Mouse (Mus musculus): ENCODE data around the gene Ess2. TPM values are rescaled to one million over a fixed set of nuclear protein-coding genes. Genes with fewer than 3 reads are reported as not detected.
"Not testable (repeated sequence)": the region's sequence is repeated elsewhere in the genome, so short reads cannot be mapped to it uniquely, and the experiment has no call there.

Gene Ess2
- 10 to 100 TPM; 33.0 to 33.6 TPM for total RNA-seq (2021)
- long read RNA-seq, experiment 1, transcript Ess2-201 (10 exons, 2,821 nt): major isoform, 10 of 30 reads
- long read RNA-seq, experiment 1, transcript Ess2-205 (10 exons, 2,785 nt): minor isoform, 8 of 30 reads
- long read RNA-seq, experiment 1, partial matches to known transcripts: 5 of 30 reads
- long read RNA-seq, experiment 1, other reads (novel, unspliced or antisense): 7 of 30 reads
- long read RNA-seq, experiment 2, transcript Ess2-201 (10 exons, 2,821 nt): major isoform, 29 of 62 reads
- long read RNA-seq, experiment 2, transcript Ess2-205 (10 exons, 2,785 nt): minor isoform, 11 of 62 reads
- long read RNA-seq, experiment 2, partial matches to known transcripts: 10 of 62 reads
- long read RNA-seq, experiment 2, other reads (novel, unspliced or antisense): 12 of 62 reads

GRCm38 (mm10) chr16:17911052-17911595, at the start of gene Ess2:
Gene Ess2, minus strand, starts transcription at chr16:17911348.
- peak; percentile 57 to 79 for DNase-seq (ENCODE audit: low spot score in 2 of 2)

GRCm38 (mm10) chr16:17956052-17956638, 45.0 kb upstream of the Ess2 start:
- DNase-seq (ENCODE audit: low spot score in 2 of 2): not testable (repeated sequence)

- no peak for DNase-seq (ENCODE audit: low spot score in 2 of 2)
Measured at GRCm38 (mm10) chr16:17951618-17952017, 40.5 kb upstream of the Ess2 start.

GRCm38 (mm10) chr16:17950068-17950467, 38.9 kb upstream of the Ess2 start:
- DNase-seq (ENCODE audit: low spot score in 2 of 2): no peak

GRCm38 (mm10) chr16:17949421-17949877, 38.3 kb upstream of the Ess2 start:
- DNase-seq (ENCODE audit: low spot score in 2 of 2): no peak

GRCm38 (mm10) chr16:17945081-17945831, 34.1 kb upstream of the Ess2 start:
- no peak for DNase-seq (ENCODE audit: low spot score in 2 of 2)

GRCm38 (mm10) chr16:17943466-17943865, 32.3 kb upstream of the Ess2 start:
- no peak for DNase-seq (ENCODE audit: low spot score in 2 of 2)

GRCm38 (mm10) chr16:17939255-17939751, 28.2 kb upstream of the Ess2 start:
- no peak for DNase-seq (ENCODE audit: low spot score in 2 of 2)

GRCm38 (mm10) chr16:17938821-17939220, 27.7 kb upstream of the Ess2 start:
- DNase-seq (ENCODE audit: low spot score in 2 of 2): peak; percentile 21 to 30

- no peak for DNase-seq (ENCODE audit: low spot score in 2 of 2)
Measured at GRCm38 (mm10) chr16:17938187-17938586, 27.0 kb upstream of the Ess2 start.

- no peak for DNase-seq (ENCODE audit: low spot score in 2 of 2)
Measured at GRCm38 (mm10) chr16:17936776-17937175, 25.6 kb upstream of the Ess2 start.

GRCm38 (mm10) chr16:17934445-17934910, 23.3 kb upstream of the Ess2 start:
- no peak for DNase-seq (ENCODE audit: low spot score in 2 of 2)

GRCm38 (mm10) chr16:17933594-17934444, 22.7 kb upstream of the Ess2 start:
- DNase-seq (ENCODE audit: low spot score in 2 of 2): no peak

- no peak for DNase-seq (ENCODE audit: low spot score in 2 of 2)
Measured at GRCm38 (mm10) chr16:17931906-17932460, 20.8 kb upstream of the Ess2 start.

GRCm38 (mm10) chr16:17929631-17930030, 18.5 kb upstream of the Ess2 start:
- DNase-seq (ENCODE audit: low spot score in 2 of 2): no peak

GRCm38 (mm10) chr16:17929211-17929610, 18.1 kb upstream of the Ess2 start:
- DNase-seq (ENCODE audit: low spot score in 2 of 2): no peak

- peak; percentile 35 to 56 for DNase-seq (ENCODE audit: low spot score in 2 of 2)
Measured at GRCm38 (mm10) chr16:17928627-17929104, 17.5 kb upstream of the Ess2 start.

- peak; percentile 37 to 56 for DNase-seq (ENCODE audit: low spot score in 2 of 2)
Measured at GRCm38 (mm10) chr16:17928087-17928580, 17.0 kb upstream of the Ess2 start, which contains the start of gene Slc25a1. Gene Slc25a1, minus strand, starts transcription at chr16:17928219.

GRCm38 (mm10) chr16:17927351-17928082, 16.4 kb upstream of the Ess2 start:
- peak; percentile 27 to 31 for DNase-seq (ENCODE audit: low spot score in 2 of 2)
